Mouse (Mus musculus) lung, adult 2 months (tissue): ENCODE measurements at regions not wholly inside any gene's neighbourhood (a gene's known extent, or its start where the extent isn't known, plus 50 kb on each side); places are given as distances from the start of the nearest gene placed in this dataset.

Source experiments
- DNase-seq: peaks from one replicate; pipeline ENCODE4 v3.0.0; 2022
- H3K4me1 ChIP-seq: fragments of 200-500 bp; 2 replicates; pipeline ENCODE4 v1.6.1; 2011; ENCODE audit warnings: low read length; ENCODE audit not compliant: control insufficient read depth, insufficient read depth
- H3K4me3 ChIP-seq: fragments of 200-500 bp; replicated peaks from 2 replicates; pipeline ENCODE3; 2011; ENCODE audit warnings: low read depth, mild to moderate bottlenecking, control low read depth, low read length; ENCODE audit errors: extremely low read depth
- CTCF ChIP-seq: fragments of 200-500 bp; IDR thresholded peaks from 2 replicates; pipeline ENCODE4 v1.5.1; 2011; ENCODE audit warnings: mild to moderate bottlenecking, low read length, control low read depth; ENCODE audit not compliant: insufficient read depth
- POLR2A ChIP-seq: fragments of 200-500 bp; IDR thresholded peaks from 2 replicates; pipeline ENCODE4 v1.6.1; 2011; ENCODE audit warnings: low read depth, mild to moderate bottlenecking, control low read depth, low read length, borderline replicate concordance; ENCODE audit errors: extremely low read depth
- WGBS: fragments of 180-500 bp; shearing (Covaris S2); methylation state at CpG from one replicate; pipeline ENCODE4 v1.1.7; 2018; 5-methylcytosine and 5-hydroxymethylcytosine counted together

DNA sequence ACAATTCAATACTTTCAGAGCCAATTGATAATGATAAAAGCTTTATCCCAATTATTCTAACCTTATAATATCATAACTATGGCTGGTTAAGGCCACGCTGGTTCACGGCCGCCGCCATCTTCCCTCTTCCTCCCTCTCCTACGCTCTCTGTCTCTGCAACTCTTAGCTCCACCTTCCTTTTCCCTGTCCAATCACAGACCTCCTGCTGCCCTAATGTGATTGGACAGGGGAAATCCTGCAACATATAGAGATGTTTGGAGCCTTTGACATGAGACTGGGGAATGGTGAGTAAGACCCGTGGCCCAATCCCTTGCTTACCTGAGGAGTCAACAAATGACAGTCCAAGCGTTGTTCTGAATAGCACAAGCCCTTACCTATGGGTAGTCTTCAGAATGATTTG lies 79.8 kb upstream of the Pced1b start:
- H3K4me3 ChIP-seq: no peak overlapping the region
- whole genome bisulfite sequencing: 93% methylated on average over 7 of the region's 7 CpGs
- no peak for TF ChIP-seq POLR2A
- no peak for TF ChIP-seq CTCF
- no peaks in the 10 kb centered on the region for H3K4me1 ChIP-seq
- DNase-seq: no peak

GRCm38 (mm10) chr15:97164616-97165015 lies 82.3 kb upstream of the Pced1b start:
- TF ChIP-seq POLR2A (no peak), CTCF (no peak)
- 51% methylated on average over 15 of the region's 15 CpGs for WGBS
- DNase-seq: no peak
- Histone ChIP-seq H3K4me3 (no peak overlapping the region), H3K4me1 (no peaks in the 10 kb centered on the region)

- H3K4me3 ChIP-seq: no peak overlapping the region
- 71% methylated on average over 6 of the region's 6 CpGs for WGBS
- TF ChIP-seq POLR2A: no peak
- TF ChIP-seq CTCF: no peak
- H3K4me1 ChIP-seq: no peaks in the 10 kb centered on the region
- no peak for DNase-seq
Observed at GRCm38 (mm10) chr15:97163971-97164370, 82.9 kb upstream of the Pced1b start.

- TF ChIP-seq POLR2A: no peak
- TF ChIP-seq CTCF: no peak
- no peak for DNase-seq
- WGBS: 75% methylated on average over 8 of the region's 8 CpGs
- H3K4me3 ChIP-seq: no peak overlapping the region
- no peaks in the 10 kb centered on the region for H3K4me1 ChIP-seq
Observed at GRCm38 (mm10) chr15:97163090-97163489, 83.8 kb upstream of the Pced1b start.

- Histone ChIP-seq H3K4me3 (no peak overlapping the region), H3K4me1 (no peaks in the 10 kb centered on the region)
- DNase-seq: no peak
- TF ChIP-seq POLR2A: no peak
- TF ChIP-seq CTCF: no peak
- 89% methylated on average over 8 of the region's 8 CpGs for WGBS
Observed at GRCm38 (mm10) chr15:97162305-97162704, 84.6 kb upstream of the Pced1b start.

- DNase-seq: no peak
- H3K4me3 ChIP-seq: no peak overlapping the region
- no peak for TF ChIP-seq CTCF
- no peak for TF ChIP-seq POLR2A
- no peaks in the 10 kb centered on the region for H3K4me1 ChIP-seq
- 85% methylated on average over 5 of the region's 5 CpGs for WGBS
Observed at GRCm38 (mm10) chr15:97161530-97161929, 85.4 kb upstream of the Pced1b start.

DNA sequence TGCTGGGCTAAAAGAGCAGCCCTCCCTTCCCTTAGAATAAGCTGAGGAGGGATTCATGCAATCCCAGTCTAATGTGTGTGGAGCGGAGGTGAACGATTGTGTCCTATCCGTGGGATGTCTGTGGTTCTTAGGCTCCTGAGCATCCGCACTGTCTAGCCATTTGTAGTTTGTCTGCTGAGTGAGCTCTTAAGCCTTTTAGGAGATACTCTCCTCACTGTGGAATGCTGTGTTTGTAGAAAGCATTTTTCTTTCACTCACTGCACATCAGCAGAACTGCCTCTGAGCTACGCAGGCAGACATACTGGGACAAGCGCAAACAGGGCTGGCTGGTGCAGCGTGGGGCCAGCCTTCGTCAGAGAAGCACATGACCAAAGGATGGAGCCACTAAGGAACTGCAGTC lies 94.6 kb upstream of the Pced1b start:
- no peaks in the 10 kb centered on the region for H3K4me1 ChIP-seq
- TF ChIP-seq POLR2A (no peak), CTCF (no peak)
- DNase-seq: no peak
- WGBS: 38% methylated on average over 8 of the region's 8 CpGs
- no peak overlapping the region for H3K4me3 ChIP-seq

- Histone ChIP-seq H3K4me3 (no peak overlapping the region), H3K4me1 (no peaks in the 10 kb centered on the region)
- TF ChIP-seq POLR2A (no peak), CTCF (no peak)
- DNase-seq: no peak
- WGBS: 84% methylated on average over 12 of the region's 12 CpGs
Observed at GRCm38 (mm10) chr15:97151793-97152192, 95.1 kb upstream of the Pced1b start.

GRCm38 (mm10) chr15:97150983-97151735 lies 95.4 kb upstream of the Slc38a4 start:
- 78% methylated on average over 10 of the region's 10 CpGs for WGBS
- Histone ChIP-seq H3K4me1 (no peaks in the 10 kb centered on the region), H3K4me3 (no peak overlapping the region)
- DNase-seq: no peak
- TF ChIP-seq CTCF (no peak), POLR2A (no peak)

- 76% methylated on average over 2 of the region's 2 CpGs for WGBS
Observed at GRCm38 (mm10) chr15:97141958-97142357, 86.2 kb upstream of the Slc38a4 start.

More at GRCm38 (mm10) chr15:97141958-97142357, 86.2 kb upstream of the Slc38a4 start:
- TF ChIP-seq POLR2A: no peak
- no peak for TF ChIP-seq CTCF
- H3K4me1 ChIP-seq: no peaks in the 10 kb centered on the region
- no peak for DNase-seq
- no peak overlapping the region for H3K4me3 ChIP-seq
